Mouse (Mus musculus): ENCODE results near the gene Bbc3. TPM values are rescaled to one million over a fixed set of nuclear protein-coding genes. Genes with fewer than 3 reads are reported as not detected.

Bbc3 gene
- total and polyA plus RNA-seq, 3 experiments = 2.9 to 9.3 TPM; not detected in 1

Other genes starting within 250 kb of the Bbc3 start
- gene Zfp541, start 246.6 kb upstream of the Bbc3 start, total RNA-seq (2012; rRNA removed) = not detected in 2 replicates
- gene Zfp541, start 246.6 kb upstream of the Bbc3 start, polyA plus RNA-seq (2012; ENCODE audit: insufficient read depth in 1 of 2, insufficient read length in 2 of 2, low read depth in 1 of 2, low replicate concordance in 2 of 2, missing spikeins in 1 of 2) = under 1 TPM in 1 of 2 experiments, not detected in 1; 0.01 TPM
- 52.6 and 56.1 TPM in 2 replicates for gene Napa, start 209.9 kb upstream of the Bbc3 start, total RNA-seq (2012; rRNA removed)
- gene Napa, start 209.9 kb upstream of the Bbc3 start, polyA plus RNA-seq (2012; ENCODE audit: insufficient read depth in 1 of 2, insufficient read length in 2 of 2, low read depth in 1 of 2, low replicate concordance in 2 of 2, missing spikeins in 1 of 2) = 100 to 1,000 TPM in 1 of 2 experiments, not detected in 1; 132 TPM
- gene Kptn, start 188.5 kb upstream of the Bbc3 start, total RNA-seq (2012; rRNA removed) = 16.5 and 17.8 TPM in 2 replicates
- 10 to 100 TPM in 1 of 2 experiments, not detected in 1; 19.6 TPM for gene Kptn, start 188.5 kb upstream of the Bbc3 start, polyA plus RNA-seq (2012; ENCODE audit: insufficient read depth in 1 of 2, insufficient read length in 2 of 2, low read depth in 1 of 2, low replicate concordance in 2 of 2, missing spikeins in 1 of 2)
- gene Slc8a2, start 178.6 kb upstream of the Bbc3 start, total RNA-seq (2012; rRNA removed) = not detected in 2 replicates
- under 1 TPM in 1 of 2 experiments, not detected in 1; 0.06 TPM for gene Slc8a2, start 178.6 kb upstream of the Bbc3 start, polyA plus RNA-seq (2012; ENCODE audit: insufficient read depth in 1 of 2, insufficient read length in 2 of 2, low read depth in 1 of 2, low replicate concordance in 2 of 2, missing spikeins in 1 of 2)
- 3.8 and 4.8 TPM in 2 replicates for gene Meis3, start 133.3 kb upstream of the Bbc3 start, total RNA-seq (2012; rRNA removed)
- gene Meis3, start 133.3 kb upstream of the Bbc3 start, polyA plus RNA-seq (2012; ENCODE audit: insufficient read depth in 1 of 2, insufficient read length in 2 of 2, low read depth in 1 of 2, low replicate concordance in 2 of 2, missing spikeins in 1 of 2) = 10 to 100 TPM in 1 of 2 experiments, not detected in 1; 14.9 TPM
- gene Dhx34, start 86.4 kb upstream of the Bbc3 start, total RNA-seq (2012; rRNA removed) = 5.8 and 6.0 TPM in 2 replicates
- gene Dhx34, start 86.4 kb upstream of the Bbc3 start, polyA plus RNA-seq (2012; ENCODE audit: insufficient read depth in 1 of 2, insufficient read length in 2 of 2, low read depth in 1 of 2, low replicate concordance in 2 of 2, missing spikeins in 1 of 2) = 10 to 100 TPM in 1 of 2 experiments, not detected in 1; 13.6 TPM
- 0.92 and 1.7 TPM in 2 replicates for gene C5ar2, start 64.2 kb upstream of the Bbc3 start, total RNA-seq (2012; rRNA removed)
- under 1 TPM in 1 of 2 experiments, not detected in 1; 0.49 TPM for gene C5ar2, start 64.2 kb upstream of the Bbc3 start, polyA plus RNA-seq (2012; ENCODE audit: insufficient read depth in 1 of 2, insufficient read length in 2 of 2, low read depth in 1 of 2, low replicate concordance in 2 of 2, missing spikeins in 1 of 2)
- not detected in 2 replicates for gene C5ar1, start 48.9 kb upstream of the Bbc3 start, total RNA-seq (2012; rRNA removed)
- gene C5ar1, start 48.9 kb upstream of the Bbc3 start, polyA plus RNA-seq (2012; ENCODE audit: insufficient read depth in 1 of 2, insufficient read length in 2 of 2, low read depth in 1 of 2, low replicate concordance in 2 of 2, missing spikeins in 1 of 2) = not detected
- gene Inafm1, start 34.8 kb upstream of the Bbc3 start, total RNA-seq (2012; rRNA removed) = 38.0 and 50.7 TPM in 2 replicates
- 10 to 100 TPM in 1 of 2 experiments, not detected in 1; 87.6 TPM for gene Inafm1, start 34.8 kb upstream of the Bbc3 start, polyA plus RNA-seq (2012; ENCODE audit: insufficient read depth in 1 of 2, insufficient read length in 2 of 2, low read depth in 1 of 2, low replicate concordance in 2 of 2, missing spikeins in 1 of 2)
- gene Ccdc9, start 21.6 kb upstream of the Bbc3 start, total RNA-seq (2012; rRNA removed) = 57.4 and 63.6 TPM in 2 replicates
- 10 to 100 TPM in 1 of 2 experiments, not detected in 1; 97.1 TPM for gene Ccdc9, start 21.6 kb upstream of the Bbc3 start, polyA plus RNA-seq (2012; ENCODE audit: insufficient read depth in 1 of 2, insufficient read length in 2 of 2, low read depth in 1 of 2, low replicate concordance in 2 of 2, missing spikeins in 1 of 2)
- gene Sae1, start 79.4 kb downstream of the Bbc3 start, total RNA-seq (2012; rRNA removed) = 182 and 187 TPM in 2 replicates
- 100 to 1,000 TPM in 1 of 2 experiments, not detected in 1; 287 TPM for gene Sae1, start 79.4 kb downstream of the Bbc3 start, polyA plus RNA-seq (2012; ENCODE audit: insufficient read depth in 1 of 2, insufficient read length in 2 of 2, low read depth in 1 of 2, low replicate concordance in 2 of 2, missing spikeins in 1 of 2)
- 32.2 and 32.9 TPM in 2 replicates for gene Zc3h4, start 92.5 kb downstream of the Bbc3 start, total RNA-seq (2012; rRNA removed)
- gene Zc3h4, start 92.5 kb downstream of the Bbc3 start, polyA plus RNA-seq (2012; ENCODE audit: insufficient read depth in 1 of 2, insufficient read length in 2 of 2, low read depth in 1 of 2, low replicate concordance in 2 of 2, missing spikeins in 1 of 2) = 10 to 100 TPM; 59.4 to 71.8 TPM
- gene Tmem160, start 144.4 kb downstream of the Bbc3 start, total RNA-seq (2012; rRNA removed) = 90.1 and 90.8 TPM in 2 replicates
- 10 to 100 TPM in 1 of 2 experiments, not detected in 1; 73.3 TPM for gene Tmem160, start 144.4 kb downstream of the Bbc3 start, polyA plus RNA-seq (2012; ENCODE audit: insufficient read depth in 1 of 2, insufficient read length in 2 of 2, low read depth in 1 of 2, low replicate concordance in 2 of 2, missing spikeins in 1 of 2)
- 0.08 and 0.16 TPM in 2 replicates for gene Npas1, start 169.3 kb downstream of the Bbc3 start, total RNA-seq (2012; rRNA removed)
- 1 to 10 TPM in 1 of 2 experiments, not detected in 1; 1.3 TPM for gene Npas1, start 169.3 kb downstream of the Bbc3 start, polyA plus RNA-seq (2012; ENCODE audit: insufficient read depth in 1 of 2, insufficient read length in 2 of 2, low read depth in 1 of 2, low replicate concordance in 2 of 2, missing spikeins in 1 of 2)